Mouse (Mus musculus) myocyte (in vitro differentiated cells): Measurements from ENCODE around the gene Xab2.

Experiments used
- CEBPB ChIP-seq: IDR thresholded peaks from 2 replicates; pipeline ENCODE4 v1.6.1; 2011; ENCODE audit warnings: mild to moderate bottlenecking, moderate library complexity; ENCODE audit not compliant: poor library complexity, insufficient read depth, severe bottlenecking
- MAX ChIP-seq: IDR thresholded peaks from one replicate; pipeline ENCODE4 v1.6.1; 2011; ENCODE audit warnings: low read depth, mild to moderate bottlenecking, control low read depth
- MYOD1 ChIP-seq, 3 experiments: IDR thresholded peaks; one replicate each; pipeline ENCODE4 v1.6.1; 2011; ENCODE audit warnings: control low read depth in 2 of 3, low read depth in 2 of 3, mild to moderate bottlenecking in 2 of 3, moderate library complexity in 1 of 3; ENCODE audit not compliant: insufficient read length in 2 of 3, control insufficient read depth in 1 of 3
- POLR2A ChIP-seq: IDR thresholded peaks from one replicate; pipeline ENCODE4 v1.6.1; 2011; ENCODE audit warnings: low read depth, mild to moderate bottlenecking, control low read depth, moderate library complexity; ENCODE audit not compliant: insufficient read length
- POLR2AphosphoS2 ChIP-seq: IDR thresholded peaks from one replicate; pipeline ENCODE4 v1.6.1; 2011; ENCODE audit warnings: low read depth, control low read depth; ENCODE audit not compliant: insufficient read length
- USF1 ChIP-seq: IDR thresholded peaks from one replicate; pipeline ENCODE4 v1.6.1; 2011; ENCODE audit warnings: low read depth, mild to moderate bottlenecking, control low read depth, moderate library complexity

DNA sequence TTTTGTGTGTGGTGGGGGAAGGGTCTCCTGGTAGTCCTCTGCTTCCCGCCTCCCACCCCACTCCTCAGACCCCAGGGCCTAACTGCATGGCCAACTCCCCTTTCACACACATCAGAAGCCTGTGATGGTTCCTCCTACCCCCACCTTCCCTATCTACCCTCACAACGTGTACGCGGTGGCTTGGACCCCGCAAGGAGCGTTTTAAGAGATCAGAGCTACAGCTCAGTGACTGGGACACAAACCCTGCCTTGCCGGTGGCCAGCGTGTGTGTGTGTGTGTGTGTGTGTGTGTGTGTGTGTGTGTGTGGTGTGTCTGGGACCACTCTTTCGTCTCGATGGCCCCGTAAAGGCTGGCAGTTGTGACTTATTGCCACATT, 32.9 kb downstream of the Xab2 start:
- TF ChIP-seq MAX: no peak
- TF ChIP-seq POLR2AphosphoS2: no peak
- no peak for TF ChIP-seq USF1
- no peak for TF ChIP-seq POLR2A
- TF ChIP-seq CEBPB: no peak
- no peak for TF ChIP-seq MYOD1 (IDR thresholded peaks at IDR 0.05; ENCODE audit: control insufficient read depth in 1 of 3, insufficient read length in 2 of 3, low read depth in 2 of 3)
